Mouse (Mus musculus): ENCODE measurements around the gene Kmo. TPM values are rescaled to one million over a fixed set of nuclear protein-coding genes. Genes with fewer than 3 reads are reported as not detected.
A peak's percentile ranks its signal among the peaks of the same experiment; 100 is the strongest.

Kmo gene
- polyA plus RNA-seq, 1 experiment from 2014 or later: 0.08 TPM

DNA sequence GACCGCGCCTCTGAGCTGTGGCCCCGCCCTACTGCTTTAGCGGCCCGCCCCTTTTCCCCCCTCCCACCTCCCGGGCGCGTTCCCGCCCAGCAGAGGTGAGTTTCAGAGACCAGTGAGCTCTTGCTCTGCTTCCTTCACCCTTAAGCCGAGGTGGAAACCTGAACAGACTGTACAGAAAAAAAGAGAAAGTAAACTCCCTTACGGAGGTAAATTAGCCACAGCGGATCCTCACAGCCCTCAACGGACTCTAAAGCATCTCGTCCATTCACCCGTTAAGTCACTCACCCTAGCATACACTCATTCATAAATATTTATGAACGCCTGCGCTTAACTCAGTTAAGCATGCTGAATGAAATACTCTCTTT lies 72.8 kb downstream of the Kmo start:
- H3K4me1 ChIP-seq (ENCODE audit: control insufficient read depth, insufficient read depth, low read length): no peaks in the 10 kb centered on the region
- peak; percentile 87; the same call in 1 of the 2 replicates for ATAC-seq (replicated peaks; ENCODE audit: insufficient number of reproducible peaks, low FRiP score, low TSS enrichment, low read depth)
- peak overlapping the region; percentile 41 for H3K4me2 ChIP-seq (ENCODE audit: low read depth, low read length)
- H3K9me3 ChIP-seq (replicated peaks; ENCODE audit: control insufficient read depth, low read length): no peaks in the 10 kb centered on the region
- no peaks in the 10 kb centered on the region for H3K27me3 ChIP-seq (ENCODE audit: control insufficient read depth, insufficient read depth, low read length)
- H3K36me3 ChIP-seq (replicated peaks; ENCODE audit: control insufficient read depth, insufficient read depth, low read depth, low read length): no peaks in the 10 kb centered on the region
- 4% methylated on average over 17 of the region's 17 CpGs for WGBS
- H3K9ac ChIP-seq (replicated peaks; ENCODE audit: low read length): peak overlapping the region; percentile 18; the same call in 1 of the 2 replicates
- peak overlapping the region; percentile 33 for H3K4me3 ChIP-seq (ENCODE audit: low read depth, low read length)
- no peak for DNase-seq (ENCODE audit: low spot score)
- no peak overlapping the region for H3K27ac ChIP-seq (replicated peaks; ENCODE audit: low read depth, low read length)

DNA sequence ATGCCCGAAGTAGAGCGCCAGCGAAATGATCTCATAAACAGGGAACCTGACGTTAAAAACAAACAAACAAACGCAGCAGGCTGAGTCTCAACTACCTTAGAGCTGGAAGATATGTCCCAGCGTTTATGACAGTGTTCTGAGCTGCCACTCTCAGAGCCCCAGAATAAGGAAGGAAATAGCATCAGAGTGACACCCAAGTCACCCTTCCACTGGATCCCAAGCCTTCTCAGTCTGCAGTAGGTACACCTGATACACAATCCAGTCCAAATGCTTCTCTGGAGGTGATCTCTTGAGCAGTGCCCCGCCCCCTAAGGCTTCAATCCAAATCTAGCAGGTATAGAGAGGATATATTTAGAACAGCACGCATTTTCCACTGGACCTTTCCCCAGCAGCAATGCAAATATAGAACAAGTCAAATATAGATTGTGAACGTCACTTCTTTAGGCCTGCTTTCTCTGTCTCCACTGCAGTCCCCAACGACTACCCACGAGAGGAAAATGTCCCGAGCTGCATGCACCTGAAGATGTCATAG lies 73.3 kb downstream of the Kmo start:
- Histone ChIP-seq H3K36me3 (replicated peaks; ENCODE audit: control insufficient read depth, insufficient read depth, low read depth, low read length) (no peaks in the 10 kb centered on the region), H3K9ac (replicated peaks; ENCODE audit: low read length) (peak overlapping the region; percentile 18; the same call in 1 of the 2 replicates), H3K4me3 (ENCODE audit: low read depth, low read length) (peak overlapping the region; percentile 33), H3K9me3 (replicated peaks; ENCODE audit: control insufficient read depth, low read length) (no peaks in the 10 kb centered on the region), H3K4me1 (ENCODE audit: control insufficient read depth, insufficient read depth, low read length) (no peaks in the 10 kb centered on the region), H3K4me2 (ENCODE audit: low read depth, low read length) (peak overlapping the region; percentile 41; the same call in 1 of the 2 replicates), H3K27me3 (ENCODE audit: control insufficient read depth, insufficient read depth, low read length) (no peaks in the 10 kb centered on the region), H3K27ac (replicated peaks; ENCODE audit: low read depth, low read length) (no peak overlapping the region)
- WGBS: 43% methylated on average over 12 of the region's 12 CpGs
- ATAC-seq (replicated peaks; ENCODE audit: insufficient number of reproducible peaks, low FRiP score, low TSS enrichment, low read depth) (no peak), DNase-seq (ENCODE audit: low spot score) (no peak)

DNA sequence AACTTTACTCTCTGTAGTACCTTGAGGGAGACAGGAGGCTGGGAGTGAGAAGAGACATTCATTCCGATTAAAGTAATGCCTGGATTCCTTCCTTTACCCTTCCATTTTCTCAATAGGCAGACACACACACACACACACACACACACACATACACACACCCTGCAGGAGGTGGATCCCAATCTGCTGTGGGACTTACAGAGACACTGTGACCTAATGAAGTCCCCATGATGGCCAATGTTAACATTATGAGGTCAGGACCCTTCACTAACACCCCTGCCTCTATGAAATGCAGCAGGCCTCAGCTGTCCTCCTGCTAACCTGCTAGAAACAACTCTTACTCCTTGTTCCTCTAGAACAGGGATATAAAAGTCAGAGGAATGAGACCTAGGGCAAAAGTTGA lies 78.1 kb downstream of the Kmo start, which contains the start of gene Wdr64:
Gene Wdr64, plus strand, starts transcription at position 301 of the 400 bp plus-strand sequence.
- no peak within 1 kb of the TSS for H3K4me2 ChIP-seq (ENCODE audit: low read depth, low read length)
- ATAC-seq (replicated peaks; ENCODE audit: insufficient number of reproducible peaks, low FRiP score, low TSS enrichment, low read depth) (no peak), DNase-seq (ENCODE audit: low spot score) (no peak)
- H3K36me3 ChIP-seq (replicated peaks; ENCODE audit: control insufficient read depth, insufficient read depth, low read depth, low read length): no peaks in the 10 kb centered on the region
- no peak within 1 kb of the TSS for H3K9ac ChIP-seq (replicated peaks; ENCODE audit: low read length)
- H3K27me3 ChIP-seq (ENCODE audit: control insufficient read depth, insufficient read depth, low read length): no peaks in the 10 kb centered on the region
- H3K9me3 ChIP-seq (replicated peaks; ENCODE audit: control insufficient read depth, low read length): no peaks in the 10 kb centered on the region
- no peak within 1 kb of the TSS for H3K4me3 ChIP-seq (ENCODE audit: low read depth, low read length)
- 72% methylated on average over 1 of the region's 1 CpGs for WGBS
- no peak within 1 kb of the TSS for H3K27ac ChIP-seq (replicated peaks; ENCODE audit: low read depth, low read length)
- no peaks in the 10 kb centered on the region for H3K4me1 ChIP-seq (ENCODE audit: control insufficient read depth, insufficient read depth, low read length)

DNA sequence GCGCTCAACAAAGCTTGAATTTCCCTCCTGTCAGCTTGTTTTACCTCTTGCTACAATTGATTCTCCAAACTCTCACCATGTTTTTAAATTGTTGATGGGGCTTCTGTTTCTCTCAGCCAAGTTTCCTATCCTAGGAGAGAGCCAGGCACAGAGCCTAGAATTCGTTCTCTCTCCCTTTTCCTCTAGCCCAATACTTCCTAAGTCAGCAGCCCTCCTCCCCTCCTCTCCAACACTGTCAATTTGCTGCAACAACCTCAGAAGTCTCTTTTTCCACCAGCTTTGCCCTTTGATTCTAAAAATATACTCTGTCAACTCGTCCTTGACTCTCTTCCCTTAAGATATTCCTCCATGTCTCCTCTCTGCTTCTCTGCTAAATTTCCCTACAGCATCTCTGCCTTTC lies 79.2 kb downstream of the Kmo start:
- ATAC-seq (replicated peaks; ENCODE audit: insufficient number of reproducible peaks, low FRiP score, low TSS enrichment, low read depth) (no peak), DNase-seq (ENCODE audit: low spot score) (no peak)
- Histone ChIP-seq H3K9me3 (replicated peaks; ENCODE audit: control insufficient read depth, low read length) (no peaks in the 10 kb centered on the region), H3K4me2 (ENCODE audit: low read depth, low read length) (no peak overlapping the region), H3K9ac (replicated peaks; ENCODE audit: low read length) (no peak overlapping the region), H3K27me3 (ENCODE audit: control insufficient read depth, insufficient read depth, low read length) (no peaks in the 10 kb centered on the region), H3K4me1 (ENCODE audit: control insufficient read depth, insufficient read depth, low read length) (no peaks in the 10 kb centered on the region), H3K27ac (replicated peaks; ENCODE audit: low read depth, low read length) (no peak overlapping the region), H3K36me3 (replicated peaks; ENCODE audit: control insufficient read depth, insufficient read depth, low read depth, low read length) (no peaks in the 10 kb centered on the region), H3K4me3 (ENCODE audit: low read depth, low read length) (no peak overlapping the region)
- 63% methylated on average over 3 of the region's 3 CpGs for WGBS

DNA sequence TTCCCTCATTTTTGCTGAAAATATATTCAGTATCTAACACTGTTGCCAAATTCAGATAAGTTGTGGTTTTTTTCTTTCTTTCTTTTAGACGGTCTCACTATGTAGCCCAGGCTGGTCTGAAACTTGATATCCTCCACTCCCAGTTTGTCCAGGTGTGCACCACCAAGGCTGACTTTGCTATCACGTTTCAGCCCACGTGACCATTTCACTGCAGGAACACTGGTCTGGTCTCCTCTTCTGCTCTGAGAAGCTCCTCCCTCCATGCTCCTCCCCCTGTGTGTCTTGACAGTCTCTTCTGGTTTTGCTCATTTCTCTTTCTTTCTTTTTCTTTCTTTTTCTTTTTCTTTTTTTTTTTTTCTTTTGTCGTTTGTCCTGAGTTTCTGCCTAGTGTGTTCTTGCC lies 79.6 kb downstream of the Kmo start:
- no peaks in the 10 kb centered on the region for H3K36me3 ChIP-seq (replicated peaks; ENCODE audit: control insufficient read depth, insufficient read depth, low read depth, low read length)
- H3K27ac ChIP-seq (replicated peaks; ENCODE audit: low read depth, low read length): no peak overlapping the region
- ATAC-seq (replicated peaks; ENCODE audit: insufficient number of reproducible peaks, low FRiP score, low TSS enrichment, low read depth): no peak
- DNase-seq (ENCODE audit: low spot score): peak; percentile 23
- H3K4me2 ChIP-seq (ENCODE audit: low read depth, low read length): no peak overlapping the region
- H3K9me3 ChIP-seq (replicated peaks; ENCODE audit: control insufficient read depth, low read length): no peaks in the 10 kb centered on the region
- no peaks in the 10 kb centered on the region for H3K4me1 ChIP-seq (ENCODE audit: control insufficient read depth, insufficient read depth, low read length)
- no peaks in the 10 kb centered on the region for H3K27me3 ChIP-seq (ENCODE audit: control insufficient read depth, insufficient read depth, low read length)
- 31% methylated on average over 4 of the region's 4 CpGs for WGBS
- H3K4me3 ChIP-seq (ENCODE audit: low read depth, low read length): no peak overlapping the region
- H3K9ac ChIP-seq (replicated peaks; ENCODE audit: low read length): no peak overlapping the region

DNA sequence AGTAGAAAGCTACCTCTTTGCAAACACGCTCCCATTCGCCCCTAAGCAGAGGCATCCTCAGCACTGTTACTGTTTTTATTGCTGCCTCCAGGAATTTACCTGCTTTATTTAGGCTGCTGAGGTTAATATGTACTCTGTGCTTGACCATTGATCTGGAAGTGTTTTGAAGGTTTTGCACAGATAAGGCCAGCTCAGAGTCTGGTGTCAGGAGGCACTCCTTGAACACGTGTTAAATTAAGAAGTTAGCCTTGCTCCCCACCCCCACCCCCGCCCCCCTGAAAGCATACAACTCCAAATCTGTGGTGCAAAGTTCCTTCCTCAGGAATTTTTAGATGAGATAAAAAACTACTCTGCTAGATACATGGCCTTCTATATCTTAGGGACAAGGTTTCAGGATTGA lies 81.0 kb downstream of the Kmo start:
- DNase-seq (ENCODE audit: low spot score) (no peak), ATAC-seq (replicated peaks; ENCODE audit: insufficient number of reproducible peaks, low FRiP score, low TSS enrichment, low read depth) (no peak)
- H3K4me2 ChIP-seq (ENCODE audit: low read depth, low read length): no peak overlapping the region
- 75% methylated on average over 4 of the region's 4 CpGs for WGBS
- no peaks in the 10 kb centered on the region for H3K9me3 ChIP-seq (replicated peaks; ENCODE audit: control insufficient read depth, low read length)
- no peaks in the 10 kb centered on the region for H3K27me3 ChIP-seq (ENCODE audit: control insufficient read depth, insufficient read depth, low read length)
- H3K4me3 ChIP-seq (ENCODE audit: low read depth, low read length): no peak overlapping the region
- no peaks in the 10 kb centered on the region for H3K4me1 ChIP-seq (ENCODE audit: control insufficient read depth, insufficient read depth, low read length)
- no peak overlapping the region for H3K27ac ChIP-seq (replicated peaks; ENCODE audit: low read depth, low read length)
- H3K9ac ChIP-seq (replicated peaks; ENCODE audit: low read length): no peak overlapping the region
- H3K36me3 ChIP-seq (replicated peaks; ENCODE audit: control insufficient read depth, insufficient read depth, low read depth, low read length): no peaks in the 10 kb centered on the region

DNA sequence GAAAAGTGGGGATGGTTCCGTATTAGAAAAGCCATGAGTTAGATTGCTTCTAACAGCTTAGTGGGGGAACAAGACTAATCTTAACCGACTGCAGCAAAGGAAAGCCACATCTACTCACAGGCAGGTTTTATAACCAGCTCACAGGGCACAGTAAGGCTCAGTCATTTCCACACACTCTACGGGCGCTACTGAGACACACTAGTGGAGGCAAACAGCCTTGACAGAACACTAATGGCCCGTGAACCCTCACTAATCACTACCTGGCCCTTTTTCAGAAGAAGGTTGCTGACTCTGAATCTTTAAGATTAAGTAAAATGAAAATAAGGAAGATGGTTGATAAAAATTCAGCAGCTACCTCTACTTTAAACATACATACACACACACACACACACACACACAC lies 87.4 kb downstream of the Kmo start:
- DNase-seq (ENCODE audit: low spot score): no peak
- no peak overlapping the region for H3K9ac ChIP-seq (replicated peaks; ENCODE audit: low read length)
- 77% methylated on average over 5 of the region's 5 CpGs for WGBS
- H3K27ac ChIP-seq (replicated peaks; ENCODE audit: low read depth, low read length): no peak overlapping the region
- no peaks in the 10 kb centered on the region for H3K27me3 ChIP-seq (ENCODE audit: control insufficient read depth, insufficient read depth, low read length)
- H3K9me3 ChIP-seq (replicated peaks; ENCODE audit: control insufficient read depth, low read length): no peaks in the 10 kb centered on the region
- no peaks in the 10 kb centered on the region for H3K36me3 ChIP-seq (replicated peaks; ENCODE audit: control insufficient read depth, insufficient read depth, low read depth, low read length)
- no peaks in the 10 kb centered on the region for H3K4me1 ChIP-seq (ENCODE audit: control insufficient read depth, insufficient read depth, low read length)
- H3K4me2 ChIP-seq (ENCODE audit: low read depth, low read length): no peak overlapping the region
- no peak overlapping the region for H3K4me3 ChIP-seq (ENCODE audit: low read depth, low read length)
- ATAC-seq (replicated peaks; ENCODE audit: insufficient number of reproducible peaks, low FRiP score, low TSS enrichment, low read depth): no peak

DNA sequence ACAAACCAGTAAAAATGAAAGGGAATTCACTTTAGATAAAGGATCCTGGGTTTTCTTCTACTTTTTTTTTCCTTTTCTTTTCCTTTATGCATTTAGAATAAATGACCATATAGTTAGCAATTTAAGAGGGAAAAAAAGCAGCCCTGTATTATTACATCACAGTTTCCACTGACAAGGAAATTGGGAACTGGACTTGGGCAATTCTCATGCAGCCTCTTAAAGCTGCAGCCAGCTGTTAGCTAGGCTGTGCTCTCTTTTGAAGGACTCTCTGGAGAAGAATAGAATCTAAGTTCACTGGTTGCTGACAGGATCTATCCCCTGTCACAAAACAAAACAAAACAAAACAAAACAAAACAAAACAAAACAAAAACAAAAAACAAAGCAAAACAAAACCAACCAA lies 87.8 kb downstream of the Kmo start:
- no peaks in the 10 kb centered on the region for H3K9me3 ChIP-seq (replicated peaks; ENCODE audit: control insufficient read depth, low read length)
- no peak overlapping the region for H3K27ac ChIP-seq (replicated peaks; ENCODE audit: low read depth, low read length)
- no peaks in the 10 kb centered on the region for H3K36me3 ChIP-seq (replicated peaks; ENCODE audit: control insufficient read depth, insufficient read depth, low read depth, low read length)
- H3K4me3 ChIP-seq (ENCODE audit: low read depth, low read length): no peak overlapping the region
- no peaks in the 10 kb centered on the region for H3K4me1 ChIP-seq (ENCODE audit: control insufficient read depth, insufficient read depth, low read length)
- DNase-seq (ENCODE audit: low spot score): no peak
- H3K27me3 ChIP-seq (ENCODE audit: control insufficient read depth, insufficient read depth, low read length): no peaks in the 10 kb centered on the region
- ATAC-seq (replicated peaks; ENCODE audit: insufficient number of reproducible peaks, low FRiP score, low TSS enrichment, low read depth): no peak
- H3K4me2 ChIP-seq (ENCODE audit: low read depth, low read length): no peak overlapping the region
- H3K9ac ChIP-seq (replicated peaks; ENCODE audit: low read length): no peak overlapping the region
